Mouse (Mus musculus): ENCODE data around the gene Mier3.
"Not testable (repeated sequence)": the region's sequence is repeated elsewhere in the genome, so short reads cannot be mapped to it uniquely, and the experiment has no call there.

Mier3 gene

DNA sequence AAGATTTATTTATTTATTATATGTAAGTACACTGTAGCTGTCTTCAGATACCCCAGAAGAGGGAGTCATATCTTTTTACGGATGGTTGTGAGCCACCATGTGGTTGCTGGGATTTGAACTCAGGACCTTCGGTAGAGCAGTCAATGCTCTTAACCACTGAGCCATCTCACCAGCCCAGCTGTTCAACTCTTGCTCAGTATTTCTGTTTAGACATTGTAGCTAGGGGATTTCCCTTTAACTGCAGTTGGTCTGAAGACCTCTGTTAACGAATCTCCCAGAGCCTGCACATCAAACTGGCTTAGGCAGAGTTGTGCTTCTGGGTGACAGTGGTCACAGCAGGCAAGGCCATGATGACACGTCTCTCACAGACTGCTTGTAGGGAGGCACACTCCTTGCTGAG is 23.2 kb downstream of the Mier3 start:
- DNase-seq: not testable (repeated sequence)

DNA sequence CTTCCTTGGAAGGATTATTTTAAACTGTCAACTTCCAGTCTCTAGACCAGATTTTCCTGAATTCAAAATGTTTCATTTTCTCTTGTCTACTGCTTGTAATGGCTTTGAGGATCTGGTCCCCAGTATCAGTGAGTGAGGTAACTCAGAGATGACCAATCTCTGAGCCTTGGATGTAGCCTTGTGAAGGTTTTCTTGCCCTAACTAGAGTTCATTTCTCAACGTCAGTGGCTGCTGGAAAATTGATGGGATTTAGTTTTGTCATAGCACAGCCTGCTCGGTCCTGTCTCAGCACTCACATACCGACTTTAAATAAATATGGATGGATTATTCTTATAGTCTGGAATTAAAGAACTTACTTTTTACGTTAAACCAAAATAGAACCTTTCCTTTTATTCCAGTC is 29.8 kb downstream of the Mier3 start:
- no peak for DNase-seq

DNA sequence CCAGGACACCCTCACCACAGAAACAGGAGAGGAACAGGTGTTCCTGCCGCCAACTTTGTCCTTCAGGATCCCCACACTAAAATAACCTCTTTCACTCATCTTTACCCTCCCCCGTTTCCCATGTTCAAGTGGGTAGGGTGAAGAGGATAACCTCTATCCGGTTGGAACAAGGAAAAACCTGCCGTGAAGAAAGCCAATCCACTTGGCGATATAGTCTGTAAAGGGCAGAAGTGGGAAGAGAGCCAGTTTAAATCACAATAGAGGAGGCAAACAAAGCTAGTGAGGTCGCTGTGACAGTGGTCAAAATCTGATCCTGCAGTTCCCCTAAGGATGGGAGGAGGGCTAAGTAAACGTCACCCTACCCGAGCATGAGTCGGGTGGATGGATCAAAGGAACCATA is 38.9 kb downstream of the Mier3 start:
- DNase-seq: no peak

DNA sequence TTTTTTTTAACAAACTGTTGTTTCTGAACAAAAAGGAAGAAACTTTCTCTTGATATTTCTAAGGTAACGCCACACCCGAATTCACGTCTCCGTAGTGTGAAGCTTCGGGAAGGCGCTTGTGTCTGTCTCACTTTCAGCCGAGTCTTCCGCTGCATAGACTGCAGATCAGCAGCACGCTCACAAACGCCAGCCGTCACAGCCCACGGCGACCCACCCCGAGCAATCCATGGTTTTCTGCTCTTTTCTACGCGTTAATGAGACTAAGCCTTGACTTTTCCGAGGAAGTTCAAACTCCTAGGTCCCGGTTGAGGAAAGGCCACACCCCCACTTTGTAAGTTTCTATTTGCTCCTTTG is 44.0 kb downstream of the Mier3 start:
- DNase-seq: no peak

DNA sequence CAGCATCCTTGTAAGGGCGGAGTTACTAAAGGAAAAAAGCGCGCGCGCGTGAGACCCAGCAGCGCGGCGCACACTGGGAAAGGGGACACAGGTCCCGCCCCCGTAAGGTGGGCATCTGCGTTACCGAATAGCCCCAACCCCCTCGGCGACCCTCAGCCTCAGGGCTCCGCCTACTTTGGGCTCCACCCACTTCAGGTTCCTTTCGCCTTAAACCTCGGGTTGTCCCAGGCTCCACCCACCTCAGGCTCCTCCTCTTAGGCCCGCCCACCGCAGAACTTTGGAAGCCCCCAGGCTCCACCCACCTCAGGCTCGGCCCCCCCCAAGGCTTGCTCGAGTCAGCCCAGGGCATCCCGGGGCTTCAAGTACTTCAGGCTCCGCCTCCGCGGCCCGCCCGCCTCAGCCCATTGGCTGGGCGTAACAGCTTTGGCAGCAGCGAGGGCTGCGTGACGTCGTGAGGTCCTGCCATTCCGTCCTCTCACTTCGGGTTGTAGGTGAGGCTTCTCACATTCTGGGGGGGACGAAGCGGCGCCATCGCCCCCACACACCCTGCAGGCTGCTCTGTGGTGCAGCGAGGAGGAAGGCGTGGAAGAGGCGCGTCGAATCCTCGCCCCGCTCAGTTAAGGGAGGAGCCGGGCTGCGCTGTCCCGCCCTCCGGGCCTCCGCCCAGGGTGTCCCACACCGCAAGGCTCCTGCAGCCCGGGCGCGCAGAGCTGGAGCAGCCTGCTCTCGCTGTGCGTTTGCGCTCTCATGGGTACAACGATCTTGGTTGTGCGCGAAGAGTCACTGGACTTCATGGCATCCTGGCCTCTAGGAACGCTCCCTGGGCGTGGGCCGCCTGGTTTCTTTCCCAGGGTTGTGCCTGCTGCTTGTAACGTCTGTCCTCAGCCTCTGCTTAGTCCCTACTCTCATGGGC is 44.6 kb downstream of the Mier3 start:
- peak; percentile 98 to 99 for DNase-seq

DNA sequence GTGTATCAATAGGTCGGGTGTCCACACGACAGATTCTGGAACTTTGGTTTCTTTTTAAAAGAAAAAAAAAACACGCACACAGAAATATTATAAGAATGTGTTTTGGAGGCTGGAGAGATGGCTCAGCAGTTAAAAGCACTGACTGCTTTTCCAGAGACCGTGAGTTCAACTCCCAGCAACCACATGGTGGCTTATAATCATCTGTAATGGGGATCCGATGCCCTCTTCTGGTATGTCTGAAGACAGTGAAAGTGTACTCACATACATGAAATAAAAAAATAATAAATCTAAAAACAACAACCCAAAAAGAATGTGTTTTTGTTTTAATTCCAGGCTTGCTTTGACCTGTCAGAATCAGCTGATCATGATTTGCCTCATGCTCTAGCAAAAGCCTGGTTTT is 46.1 kb downstream of the Mier3 start:
- DNase-seq: no peak

DNA sequence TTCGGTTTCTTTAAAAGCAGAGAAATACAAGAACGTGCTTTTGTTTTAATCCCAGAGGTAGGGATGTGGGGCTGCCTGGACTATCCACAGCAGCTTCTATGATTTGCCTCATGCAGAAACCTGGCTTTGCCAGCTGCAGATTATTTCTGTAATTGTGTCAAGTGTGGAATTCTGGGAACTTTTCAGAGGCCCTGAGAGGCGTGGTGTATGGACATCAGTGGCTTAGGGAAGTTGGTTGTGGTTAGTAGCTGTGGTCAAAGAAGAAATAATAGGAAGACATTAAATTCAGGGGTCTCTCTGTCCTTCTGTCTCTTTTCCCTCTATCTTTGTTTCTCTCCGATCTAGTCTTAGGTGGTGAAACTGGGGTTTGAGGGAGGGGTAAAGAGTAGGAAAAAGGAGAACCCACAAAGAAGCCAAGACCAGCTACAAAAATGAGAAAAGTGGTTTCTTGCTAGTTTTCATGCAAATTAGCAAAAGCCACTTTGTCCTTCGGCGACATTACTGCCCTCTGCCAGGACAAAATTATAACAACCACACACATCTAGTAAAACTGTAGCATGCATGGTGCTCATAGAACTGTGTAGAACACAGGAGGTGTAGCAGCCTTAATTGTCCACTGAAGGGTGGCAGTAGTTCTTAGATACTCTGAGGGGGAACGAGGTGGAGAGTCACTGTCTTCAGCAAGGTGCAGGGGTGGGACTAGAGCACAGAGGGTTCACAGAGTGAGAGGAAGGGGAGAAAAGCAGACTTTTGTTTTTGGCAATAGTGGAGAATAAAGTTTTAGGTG is 60.6 kb downstream of the Mier3 start:
- DNase-seq: no peak

DNA sequence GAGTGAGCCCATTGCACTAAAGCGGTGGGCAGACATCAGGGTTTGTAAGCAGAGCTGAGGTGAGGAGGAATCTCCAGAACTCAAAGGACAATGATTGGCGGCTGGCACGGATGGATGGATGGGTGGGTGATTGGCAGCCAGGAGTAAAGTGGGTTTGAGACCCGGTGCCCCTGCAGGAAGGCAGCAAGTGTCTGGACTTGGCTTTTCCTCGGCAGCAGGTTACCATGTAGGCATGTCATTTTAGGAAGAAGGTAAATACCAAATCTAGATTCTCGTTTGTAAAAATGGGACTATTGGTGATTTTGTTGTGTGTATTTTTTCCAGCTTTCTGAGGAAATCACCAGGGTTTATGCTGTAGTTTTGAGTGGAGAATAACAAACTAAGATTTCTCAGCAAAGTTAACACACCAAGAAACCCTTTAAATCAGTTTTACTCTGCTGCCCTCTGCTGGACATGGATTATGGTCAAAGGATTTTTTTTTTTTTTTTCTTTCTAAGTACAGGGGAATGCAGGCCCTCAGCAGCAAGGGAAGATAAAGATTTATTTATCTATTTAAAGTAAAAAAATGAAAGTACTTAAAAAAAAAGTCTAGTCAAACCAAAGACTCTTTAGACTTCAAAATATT is 61.3 kb downstream of the Mier3 start:
- DNase-seq: peak in 1 of 2 experiments; percentile 88

DNA sequence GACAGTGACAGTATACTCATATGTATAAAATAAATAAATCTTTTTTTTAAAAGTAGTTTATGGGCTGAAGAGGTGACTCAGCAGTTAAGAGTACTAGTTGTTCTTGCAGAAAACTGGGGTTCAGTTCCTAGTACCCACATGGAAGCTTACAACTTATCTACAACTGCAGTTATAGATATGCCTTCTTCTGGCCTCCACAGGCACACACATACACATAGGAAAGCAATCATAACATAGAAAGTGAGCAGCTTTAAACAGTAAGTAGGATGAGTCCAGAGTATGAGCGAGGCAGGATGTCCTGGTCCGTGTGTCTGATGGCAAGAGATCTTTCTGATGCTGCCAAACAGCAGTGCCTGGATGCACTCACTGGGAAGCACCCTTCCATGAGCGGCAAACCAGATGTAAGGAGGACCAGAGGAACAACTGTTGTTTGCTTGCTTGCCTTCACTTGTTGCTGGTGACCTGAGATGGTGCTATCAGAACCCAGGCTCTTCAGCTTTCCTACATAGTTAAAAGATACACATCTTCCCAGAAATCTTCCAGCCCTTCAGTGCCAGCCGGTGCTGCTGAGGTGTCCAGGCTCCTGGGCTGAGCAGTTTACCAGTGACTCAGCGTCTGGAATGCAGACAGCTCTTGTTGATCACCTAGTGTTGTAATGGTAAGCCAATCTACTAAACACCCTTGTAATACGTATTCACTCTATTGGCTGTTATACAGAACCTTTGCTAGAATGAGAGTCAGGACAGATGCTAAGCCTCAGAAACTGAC is 63.6 kb downstream of the Mier3 start:
- DNase-seq: no peak

DNA sequence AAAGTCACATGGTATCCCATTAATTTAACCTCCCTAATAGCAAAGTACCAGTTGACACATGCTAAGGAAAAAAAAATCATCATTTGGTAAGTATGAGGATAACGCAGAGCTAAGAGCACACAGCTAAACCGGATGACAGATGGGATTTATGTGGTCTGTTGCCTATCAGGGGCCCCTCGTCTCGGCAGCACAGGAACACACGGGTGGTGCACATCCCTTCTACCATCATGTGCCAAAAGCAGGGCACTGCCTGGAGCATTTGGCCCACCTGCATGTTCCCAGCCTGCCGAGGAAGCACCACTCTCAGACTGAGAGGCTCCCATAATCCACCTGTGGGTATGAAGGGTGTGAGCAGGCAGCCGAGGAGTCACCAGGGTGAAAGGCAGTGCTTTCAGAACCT is 64.4 kb downstream of the Mier3 start:
- DNase-seq: no peak

DNA sequence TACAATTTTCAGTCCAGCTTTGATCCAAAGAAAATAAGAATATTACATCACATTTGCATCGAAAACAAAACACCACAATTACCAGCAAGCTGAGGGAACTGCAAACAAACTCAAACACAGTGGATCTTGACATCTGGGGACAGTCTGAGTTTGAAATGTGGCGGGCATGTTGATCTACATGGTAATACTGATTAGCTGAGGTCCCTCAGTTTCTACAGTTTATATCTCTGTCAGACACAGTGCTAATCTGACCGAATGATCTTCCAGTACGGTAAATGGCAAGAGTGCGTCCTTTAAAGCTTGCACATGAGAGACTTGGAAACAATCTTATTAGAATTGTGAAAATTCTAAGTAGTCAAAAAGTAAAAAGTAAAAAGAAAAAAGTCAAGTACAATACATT is 66.1 kb downstream of the Mier3 start:
- no peak for DNase-seq

DNA sequence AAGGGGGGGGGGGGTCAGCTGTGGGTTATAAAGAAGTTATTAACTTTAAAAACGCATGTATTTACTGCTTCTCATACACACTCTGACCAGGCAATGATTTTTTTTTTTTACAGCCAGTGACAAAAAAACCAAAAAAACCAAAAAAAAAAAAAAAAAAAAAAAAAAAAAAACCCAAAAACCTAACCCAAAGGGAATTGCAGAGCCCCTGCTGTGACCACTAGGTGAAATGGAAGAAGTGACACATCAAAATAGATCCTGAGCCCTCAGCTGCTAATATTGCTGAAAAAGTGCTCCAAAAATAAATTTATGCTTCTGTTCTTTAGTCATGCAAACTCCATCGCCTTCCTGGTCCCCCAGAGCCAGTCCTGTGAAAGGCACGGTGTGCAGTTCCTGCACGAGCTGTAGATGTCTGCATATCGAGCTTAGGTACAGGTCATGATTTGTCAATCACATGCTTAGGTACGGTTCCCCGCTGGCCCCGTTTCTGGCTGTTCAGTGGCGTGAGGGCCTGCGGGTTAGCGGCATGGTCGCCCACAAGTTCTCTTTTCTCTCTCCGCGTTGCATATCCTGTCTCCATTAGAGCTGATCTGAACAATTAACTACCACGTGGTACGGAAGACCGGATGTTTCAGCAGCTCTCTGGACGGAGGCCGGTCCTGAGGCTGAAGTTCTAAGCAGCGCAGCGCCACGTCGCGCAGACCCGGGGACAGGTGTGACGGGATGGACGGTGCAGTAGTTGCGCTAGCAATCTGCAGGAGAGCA is 67.7 kb downstream of the Mier3 start:
- DNase-seq: no peak

DNA sequence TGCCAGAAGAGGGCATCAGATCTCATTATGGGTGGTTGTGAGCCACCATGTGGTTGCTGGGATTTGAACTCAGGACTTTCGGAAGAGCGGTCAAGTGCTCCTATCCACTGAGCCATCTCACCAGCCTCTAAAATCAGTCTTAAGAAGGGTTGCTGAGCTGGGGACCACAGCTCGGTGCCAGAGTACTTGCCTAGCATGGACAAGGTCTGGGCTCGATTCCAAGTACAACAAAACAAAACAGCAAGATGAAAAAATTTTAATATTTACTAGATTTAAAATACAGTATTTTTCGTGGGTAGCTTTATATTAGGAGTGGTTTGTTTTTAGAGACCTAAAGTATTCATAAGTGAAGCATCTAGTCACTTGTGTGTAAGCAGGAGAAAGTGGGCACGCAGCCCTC is 72.5 kb downstream of the Mier3 start:
- no peak for DNase-seq

DNA sequence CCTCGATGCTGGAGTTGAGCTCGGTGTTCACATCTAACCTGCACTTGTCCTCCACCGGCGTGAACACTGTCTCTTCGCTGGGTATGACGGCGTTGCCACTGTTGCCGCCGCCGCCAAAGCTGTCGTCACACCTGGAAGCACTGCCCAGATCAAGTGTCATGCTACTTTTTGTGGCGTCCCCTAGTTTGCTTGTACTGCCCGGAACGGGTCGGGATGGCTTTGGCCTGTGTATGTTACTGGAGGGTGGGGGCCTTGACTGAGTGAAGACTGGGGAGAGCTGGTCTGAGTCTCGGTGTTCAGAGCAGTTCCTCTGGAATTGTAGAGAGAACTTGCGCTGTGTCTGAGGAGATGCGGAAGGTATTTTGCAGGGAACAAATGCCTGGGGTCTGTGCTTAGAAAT is 74.6 kb downstream of the Mier3 start:
- no peak for DNase-seq

DNA sequence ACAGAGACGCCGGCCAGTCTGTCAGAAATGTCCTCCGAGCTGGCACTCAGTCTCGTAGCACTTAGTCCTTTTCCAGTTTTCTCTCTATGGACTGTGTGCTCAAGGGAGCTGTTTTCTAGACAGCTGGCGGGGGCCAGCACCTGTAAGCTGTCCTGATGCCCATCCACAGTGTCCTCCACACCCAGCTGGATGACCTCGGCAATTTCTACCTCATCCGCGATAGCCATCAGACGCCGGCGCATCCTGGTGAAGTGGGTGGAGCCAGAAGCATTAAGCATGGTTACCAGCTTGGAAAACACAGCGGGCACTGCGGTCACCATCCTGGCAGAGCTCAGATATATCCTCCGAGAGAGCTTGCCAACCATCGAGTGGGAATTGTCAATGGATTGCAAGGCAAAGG is 75.2 kb downstream of the Mier3 start:
- DNase-seq: no peak

DNA sequence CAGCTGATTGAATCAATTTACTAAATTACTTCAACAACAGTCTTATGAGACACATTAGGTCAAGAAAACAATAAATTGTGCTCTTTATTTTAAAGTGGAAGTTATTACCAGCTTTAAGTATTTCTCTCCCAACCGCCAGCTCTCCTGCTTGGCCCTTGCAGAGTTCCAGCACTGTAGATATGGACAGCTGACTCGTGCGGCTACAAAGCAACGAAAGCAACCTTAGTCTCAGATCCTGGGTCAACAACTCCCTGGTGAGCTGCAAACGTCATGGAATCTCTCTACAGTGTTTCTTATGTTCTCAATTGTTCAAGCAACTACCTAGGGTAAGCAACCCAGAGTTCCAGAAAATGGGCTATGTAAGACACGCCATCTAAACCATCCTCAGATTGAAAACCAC is 76.2 kb downstream of the Mier3 start:
- DNase-seq: no peak

DNA sequence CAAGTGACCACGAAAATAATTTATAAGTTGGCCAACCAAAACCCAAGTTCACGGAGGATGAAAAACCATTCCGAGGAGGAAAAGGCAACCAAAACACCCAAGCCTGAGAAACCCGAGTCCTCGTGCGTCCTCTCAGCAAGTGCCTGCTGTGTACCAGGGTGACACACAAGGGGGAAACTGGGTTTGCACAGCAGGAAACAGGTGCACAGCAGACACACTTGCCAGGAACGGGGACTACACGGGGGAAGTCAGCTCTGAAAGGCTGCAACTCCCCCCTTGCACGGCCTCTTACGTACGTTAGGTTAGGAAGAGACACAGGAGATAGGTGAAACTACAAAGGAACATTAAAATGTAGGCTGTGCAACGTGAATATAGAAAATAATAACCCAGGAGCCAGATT is 81.7 kb downstream of the Mier3 start:
- no peak for DNase-seq
